Mouse (Mus musculus) left cerebral cortex, adult 2 months (tissue): ENCODE measurements around the gene Tbx15. TPM values are rescaled to one million over a fixed set of nuclear protein-coding genes. Genes with fewer than 3 reads are reported as not detected.

Experiments
- DNase-seq, 2 experiments: peaks; one replicate each; pipeline ENCODE4 v3.0.0; 2021 to 2022; ENCODE audit warnings: low spot score in 2 of 2, mixed read lengths in 1 of 2; ENCODE audit errors: extremely low spot score in 1 of 2
- H3K27ac ChIP-seq: fragments of 200-600 bp; 2 replicates; pipeline ENCODE4 v1.8.1; 2022
- H3K4me3 ChIP-seq: fragments of 200-600 bp; 2 replicates; pipeline ENCODE4 v1.8.1; 2022
- CTCF ChIP-seq: fragments of 200-600 bp; IDR thresholded peaks from 2 replicates; pipeline ENCODE4 v1.8.1; 2022; ENCODE audit warnings: antibody characterized with exemption, mild to moderate bottlenecking, moderate library complexity
- intact Hi-C: fragments of 180-260 bp; cut with DNase I; formaldehyde crosslinking; loops from one replicate; pipeline ENCODE4 v1.15.1; 2025
- total RNA-seq, 2 experiments: library from RNA; stranded (reverse); gene quantifications; 2 replicates each; pipeline ENCODE4 v1.2.3; 2021

Gene Tbx15
- total RNA-seq, 2 experiments from 2014 or later: 0.87 to 1.1 TPM

GRCm38 (mm10) chr3:99259741-99260270, 19.6 kb downstream of the Tbx15 start:
- Histone ChIP-seq H3K27ac (no peak overlapping the region), H3K4me3 (no peak overlapping the region)
- no peak for TF ChIP-seq CTCF
- DNase-seq: no peak
- intact Hi-C loops: no loop called here

GRCm38 (mm10) chr3:99260395-99260794, 20.2 kb downstream of the Tbx15 start:
- DNase-seq: no peak
- TF ChIP-seq CTCF: no peak
- H3K27ac ChIP-seq: no peak overlapping the region
- intact Hi-C loops: no loop called here
- H3K4me3 ChIP-seq: no peak overlapping the region

- intact Hi-C loops: no loop called here
- no peak overlapping the region for H3K4me3 ChIP-seq
- H3K27ac ChIP-seq: no peak overlapping the region
- DNase-seq: no peak
- no peak for TF ChIP-seq CTCF
Measured at GRCm38 (mm10) chr3:99261371-99261791, 21.2 kb downstream of the Tbx15 start.

GRCm38 (mm10) chr3:99261986-99262385, 21.8 kb downstream of the Tbx15 start:
- no peak overlapping the region for H3K4me3 ChIP-seq
- no peak for DNase-seq
- TF ChIP-seq CTCF: no peak; the same call in 1 of the 2 replicates
- H3K27ac ChIP-seq: no peak overlapping the region
- intact Hi-C loops: no loop called here

- no peak overlapping the region for H3K4me3 ChIP-seq
- intact Hi-C loops: no loop called here
- TF ChIP-seq CTCF: no peak
- DNase-seq: no peak
- no peak overlapping the region for H3K27ac ChIP-seq
Measured at GRCm38 (mm10) chr3:99263471-99263903, 23.3 kb downstream of the Tbx15 start.

GRCm38 (mm10) chr3:99264695-99265094, 24.5 kb downstream of the Tbx15 start:
- no peak for DNase-seq
- intact Hi-C loops: no loop called here
- TF ChIP-seq CTCF: no peak
- H3K4me3 ChIP-seq: no peak overlapping the region
- H3K27ac ChIP-seq: no peak overlapping the region

- no peak overlapping the region for H3K4me3 ChIP-seq
- TF ChIP-seq CTCF: no peak
- DNase-seq: no peak
- intact Hi-C loops: no loop called here
- H3K27ac ChIP-seq: no peak overlapping the region
Measured at GRCm38 (mm10) chr3:99266752-99267303, 26.6 kb downstream of the Tbx15 start.

GRCm38 (mm10) chr3:99277973-99278580, 37.9 kb downstream of the Tbx15 start:
- TF ChIP-seq CTCF: no peak
- Histone ChIP-seq H3K4me3 (no peak overlapping the region), H3K27ac (no peak overlapping the region)
- no peak for DNase-seq
- intact Hi-C loops: no loop called here

- H3K4me3 ChIP-seq: no peak overlapping the region
- intact Hi-C loops: no loop called here
- no peak for DNase-seq
- H3K27ac ChIP-seq: no peak overlapping the region
- TF ChIP-seq CTCF: no peak
Measured at GRCm38 (mm10) chr3:99279718-99280117, 39.5 kb downstream of the Tbx15 start.

- no peak for TF ChIP-seq CTCF
- no peak for DNase-seq
- intact Hi-C loops: no loop called here
- Histone ChIP-seq H3K27ac (no peak overlapping the region), H3K4me3 (no peak overlapping the region)
Measured at GRCm38 (mm10) chr3:99281453-99281852, 41.3 kb downstream of the Tbx15 start.

GRCm38 (mm10) chr3:99288302-99288701, 48.1 kb downstream of the Tbx15 start:
- no peak for DNase-seq
- TF ChIP-seq CTCF: peak; percentile 38
- Histone ChIP-seq H3K4me3 (no peak overlapping the region), H3K27ac (no peak overlapping the region)
- intact Hi-C loops: no loop called here

- DNase-seq: no peak
- intact Hi-C loops: no loop called here
Measured at GRCm38 (mm10) chr3:99290064-99290702, 50.0 kb downstream of the Tbx15 start.

More at GRCm38 (mm10) chr3:99290064-99290702, 50.0 kb downstream of the Tbx15 start:
- Histone ChIP-seq H3K4me3 (no peak overlapping the region), H3K27ac (no peak overlapping the region)
- TF ChIP-seq CTCF: no peak
